Mouse (Mus musculus): ENCODE results near the gene Magea6. TPM values are rescaled to one million over a fixed set of nuclear protein-coding genes. Genes with fewer than 3 reads are reported as not detected.
"Not testable (repeated sequence)": the region's sequence is repeated elsewhere in the genome, so short reads cannot be mapped to it uniquely, and the experiment has no call there.

Magea6 gene
- not detected in 2 replicates for polyA plus RNA-seq (2014; fragmentation: Nextera tagmentation; extraction: Ambion mirVana)

- not testable (repeated sequence) for H3K27ac ChIP-seq (replicated peaks; ENCODE audit: low read depth, low read length); DNase-seq; H3K36me3 ChIP-seq (ENCODE audit: control insufficient read depth, insufficient read depth, low read length); H3K4me1 ChIP-seq (ENCODE audit: control insufficient read depth, insufficient read depth, low read length); H3K4me2 ChIP-seq (ENCODE audit: low read length); H3K27me3 ChIP-seq (ENCODE audit: control insufficient read depth, insufficient read depth, low read length); H3K4me3 ChIP-seq (replicated peaks; ENCODE audit: low read depth, low read length); ATAC-seq (ENCODE audit: low FRiP score, low TSS enrichment); H3K9ac ChIP-seq (replicated peaks; ENCODE audit: low read length); H3K9me3 ChIP-seq (ENCODE audit: control insufficient read depth, low read length)
- WGBS = 44% methylated on average over 1 of the region's 1 CpGs
Measured at GRCm38 (mm10) chrX:154935887-154936286, at the start of gene Magea6. Magea6 (minus strand) TSS chrX:154935987.

DNA sequence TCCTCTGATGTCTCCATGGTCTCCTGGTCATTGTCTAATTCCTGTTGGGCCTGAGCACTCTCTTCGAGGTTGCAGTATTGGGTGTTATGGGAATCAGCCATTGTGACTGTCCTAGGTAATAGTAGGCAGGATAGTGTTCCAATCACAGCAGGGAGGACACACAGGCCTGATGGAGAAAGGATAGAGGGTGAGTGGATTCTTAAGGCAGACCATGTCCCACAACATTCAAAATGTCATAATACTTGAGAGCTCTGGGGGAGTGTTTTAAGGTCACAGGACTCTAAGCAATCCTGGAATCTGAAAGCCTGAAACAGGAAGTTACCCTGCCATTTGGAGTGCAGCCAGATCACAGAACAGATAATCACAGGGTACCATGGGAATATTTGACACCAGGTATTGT is 13.6 kb upstream of the Magea6 start, which contains the start of gene Magea3:
TSS of gene Magea3 (minus strand) at position 101 of the 400 bp plus-strand sequence.
- not testable (repeated sequence) for H3K4me1 ChIP-seq (ENCODE audit: control insufficient read depth, insufficient read depth, low read length); H3K9me3 ChIP-seq (ENCODE audit: control insufficient read depth, low read length); DNase-seq; H3K9ac ChIP-seq (replicated peaks; ENCODE audit: low read length); H3K27me3 ChIP-seq (ENCODE audit: control insufficient read depth, insufficient read depth, low read length); H3K27ac ChIP-seq (replicated peaks; ENCODE audit: low read depth, low read length); H3K4me3 ChIP-seq (replicated peaks; ENCODE audit: low read depth, low read length); H3K4me2 ChIP-seq (ENCODE audit: low read length); H3K36me3 ChIP-seq (ENCODE audit: control insufficient read depth, insufficient read depth, low read length); ATAC-seq (ENCODE audit: low FRiP score, low TSS enrichment)
- 60% methylated on average over 1 of the region's 1 CpGs for WGBS

GRCm38 (mm10) chrX:154890167-154890566 is 45.6 kb downstream of the Magea6 start, which contains the start of gene Cldn34b1:
Cldn34b1 (minus strand) TSS chrX:154890267.
- DNase-seq; H3K4me1 ChIP-seq (ENCODE audit: control insufficient read depth, insufficient read depth, low read length); H3K9ac ChIP-seq (replicated peaks; ENCODE audit: low read length); H3K9me3 ChIP-seq (ENCODE audit: control insufficient read depth, low read length); H3K4me2 ChIP-seq (ENCODE audit: low read length); H3K27ac ChIP-seq (replicated peaks; ENCODE audit: low read depth, low read length); H3K4me3 ChIP-seq (replicated peaks; ENCODE audit: low read depth, low read length); H3K36me3 ChIP-seq (ENCODE audit: control insufficient read depth, insufficient read depth, low read length); H3K27me3 ChIP-seq (ENCODE audit: control insufficient read depth, insufficient read depth, low read length); ATAC-seq (ENCODE audit: low FRiP score, low TSS enrichment): not testable (repeated sequence)
- 85% methylated on average over 3 of the region's 3 CpGs for WGBS

Other genes with a start within 250 kb of the Magea6 start
- gene Cldn34b1, start 45.7 kb downstream of the Magea6 start, polyA plus RNA-seq (2014; fragmentation: Nextera tagmentation; extraction: Ambion mirVana) = not detected in 2 replicates
- gene Magea3, start 13.5 kb upstream of the Magea6 start, polyA plus RNA-seq (2014; fragmentation: Nextera tagmentation; extraction: Ambion mirVana) = not detected in 2 replicates
- not detected in 2 replicates for gene Magea8, start 59.9 kb upstream of the Magea6 start, polyA plus RNA-seq (2014; fragmentation: Nextera tagmentation; extraction: Ambion mirVana)
- not detected in 2 replicates for gene Magea5, start 127.2 kb upstream of the Magea6 start, polyA plus RNA-seq (2014; fragmentation: Nextera tagmentation; extraction: Ambion mirVana)
- gene Magea1, start 153.8 kb upstream of the Magea6 start, polyA plus RNA-seq (2014; fragmentation: Nextera tagmentation; extraction: Ambion mirVana) = not detected in 2 replicates
- not detected in 2 replicates for gene Magea2, start 157.7 kb upstream of the Magea6 start, polyA plus RNA-seq (2014; fragmentation: Nextera tagmentation; extraction: Ambion mirVana)
- not detected in 2 replicates for gene Cldn34b2, start 192.4 kb upstream of the Magea6 start, polyA plus RNA-seq (2014; fragmentation: Nextera tagmentation; extraction: Ambion mirVana)

All from midbrain, embryonic 14.5 days (tissue).